Mouse (Mus musculus): ENCODE measurements around the gene Sva.

Sva gene

GRCm38 (mm10) chr6:42038094-42038493 lies at the start of gene Sva:
TSS of gene Sva (plus strand) at chr6:42038394.
- DNase-seq = no peak
